Mouse (Mus musculus): ENCODE results near the gene Rsph3b. TPM values are rescaled to one million over a fixed set of nuclear protein-coding genes. Genes with fewer than 3 reads are reported as not detected.

Rsph3b gene
- polyA plus RNA-seq (2014; fragmentation: Illumina TruSeq; extraction: RNeasy Lipid Tissue Mini Kit (QIAGEN cat#74804); ENCODE audit: low replicate concordance), result 35.3 TPM

DNA sequence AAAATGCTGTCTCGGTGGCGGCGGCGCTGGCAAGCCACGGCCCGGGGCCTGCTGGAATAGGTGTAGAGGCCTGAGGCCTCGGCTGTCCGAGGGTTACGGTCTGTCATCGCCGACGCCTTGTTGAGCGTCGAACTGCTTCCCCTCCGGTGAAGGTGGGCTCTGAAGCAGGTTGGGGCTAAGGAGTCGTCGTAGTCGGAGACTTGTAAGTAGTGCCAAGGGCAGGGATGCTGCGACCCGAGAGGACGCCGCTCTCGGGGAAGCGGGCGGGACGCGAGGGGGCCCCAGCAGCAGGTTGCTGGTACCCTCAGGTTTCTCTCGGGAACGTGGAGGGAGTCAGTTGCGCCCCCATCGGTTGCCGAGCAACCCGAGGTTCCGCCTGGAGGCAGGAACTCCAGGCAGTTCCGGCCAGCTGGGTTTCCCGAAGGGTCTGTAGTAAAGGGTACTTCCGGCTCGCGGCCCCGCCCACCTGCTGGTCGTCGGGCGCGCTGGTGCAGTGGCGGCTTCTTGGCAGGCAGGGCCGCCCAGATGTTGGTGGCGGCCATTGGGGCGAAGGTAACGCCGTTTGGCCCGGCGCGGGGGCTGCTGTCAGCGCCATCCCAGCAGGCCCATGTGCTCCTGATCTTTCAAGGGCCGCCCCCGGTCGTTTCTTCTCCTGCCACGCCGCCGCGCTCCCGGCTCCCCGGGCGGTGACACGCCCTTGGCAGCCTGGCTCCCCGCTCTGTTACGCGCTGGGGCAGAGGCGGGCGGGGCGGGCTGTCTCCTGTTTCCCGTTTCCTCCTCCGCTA lies at the start of gene Rsph3b:
Rsph3b (minus strand) TSS at position 699 of the 785 bp plus-strand sequence.

DNA sequence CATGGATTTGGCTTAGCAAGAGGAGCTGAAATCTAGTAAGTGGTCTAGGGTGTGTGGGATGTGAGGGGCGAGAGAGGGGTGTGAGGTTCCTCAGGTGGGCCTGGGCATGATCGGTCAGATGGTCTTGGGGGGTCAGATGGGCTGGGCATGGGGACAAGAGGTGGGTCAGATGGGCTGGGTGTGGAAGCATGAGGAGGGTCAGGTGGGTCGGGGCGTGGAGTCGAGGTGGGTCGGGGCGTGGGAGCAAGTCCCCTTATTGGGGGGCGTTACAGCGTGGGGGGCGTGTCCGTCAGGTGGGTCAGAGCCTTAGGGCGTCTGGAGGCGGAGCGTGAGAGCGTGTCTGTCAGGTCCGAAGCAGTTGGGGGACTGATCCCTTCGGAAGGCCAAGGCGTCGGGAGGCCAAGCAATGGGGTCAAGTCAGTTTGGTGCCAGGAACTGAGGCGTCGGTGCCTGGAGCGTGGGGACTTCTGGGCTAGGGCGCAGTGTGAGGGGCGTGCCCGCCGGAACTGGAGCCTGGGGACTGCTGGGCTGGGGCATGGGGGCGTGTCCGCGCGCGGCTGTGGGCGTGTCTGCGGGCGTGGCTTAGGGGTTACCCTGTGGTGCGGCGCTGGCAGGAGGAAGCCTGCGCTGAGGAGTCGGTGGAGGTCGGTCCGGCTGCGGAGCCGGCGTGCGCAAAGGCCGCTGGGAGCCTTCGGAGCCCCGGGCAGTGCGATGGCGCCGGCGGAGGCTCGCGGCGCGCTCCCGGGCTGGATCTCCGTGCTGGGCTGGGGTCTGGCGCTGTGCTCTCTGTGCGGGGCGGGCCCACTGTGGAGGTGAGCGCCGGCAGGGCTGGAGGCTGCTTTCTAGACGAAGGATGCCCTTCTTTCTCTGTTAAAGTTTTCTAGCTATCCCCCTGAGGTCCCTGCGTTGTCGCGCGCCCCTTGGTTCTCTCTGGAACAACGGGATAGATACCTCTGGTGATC lies 30.1 kb upstream of the Rsph3b start, which contains the start of gene Gm49721:
Gm49721 (plus strand) TSS at position 618 of the 962 bp plus-strand sequence.

DNA sequence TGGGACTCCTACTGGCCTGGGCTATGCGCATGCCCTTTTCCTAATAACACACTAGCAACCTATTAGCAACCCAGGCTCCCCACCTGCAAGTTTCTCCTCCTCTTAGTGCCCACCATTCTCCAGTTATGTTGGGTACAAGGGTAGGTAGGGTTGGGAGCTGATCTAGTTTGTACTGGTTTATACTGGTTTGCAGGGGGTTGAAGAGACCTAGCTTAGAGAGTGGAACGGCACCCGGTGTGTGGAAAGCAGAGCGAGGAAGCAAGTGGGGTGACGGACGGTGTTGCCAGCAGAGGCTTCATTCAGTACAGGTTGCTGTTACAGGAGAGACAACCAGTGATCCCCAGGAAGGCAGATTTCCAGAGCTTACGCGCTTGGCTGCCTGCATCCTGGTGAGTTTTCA lies 21.9 kb upstream of the Rsph3b start, which contains the start of gene Rnaset2b:
Rnaset2b (plus strand) TSS at position 301 of the 400 bp plus-strand sequence.

DNA sequence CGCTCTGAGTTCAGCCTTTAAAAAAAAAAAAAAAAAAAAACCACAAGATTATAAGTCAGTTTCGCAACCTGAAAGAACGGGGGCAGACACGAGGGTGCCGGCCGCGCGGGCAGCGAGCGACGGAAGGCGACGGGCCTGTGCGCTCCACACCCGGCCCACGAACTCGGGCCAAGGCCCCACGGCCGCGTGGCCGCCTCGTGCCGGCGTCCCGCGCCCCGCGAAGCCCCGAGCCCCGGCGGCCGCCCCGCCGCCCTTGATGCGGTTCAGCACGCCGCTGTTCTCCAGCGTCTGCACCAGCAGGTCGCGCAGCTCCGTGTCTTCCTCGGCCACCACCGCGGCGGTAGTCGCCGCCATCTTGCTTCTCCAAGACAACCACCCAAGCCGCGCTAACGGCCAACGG lies 12.3 kb upstream of the Rsph3b start, which contains the start of gene Tagap1:
Tagap1 (minus strand) TSS at position 381 of the 400 bp plus-strand sequence.

Other genes starting within 250 kb of the Rsph3b start
- 345 TPM for gene Ezr, start 165.9 kb downstream of the Rsph3b start, polyA plus RNA-seq (2014; fragmentation: Illumina TruSeq; extraction: RNeasy Lipid Tissue Mini Kit (QIAGEN cat#74804); ENCODE audit: low replicate concordance)
- 7.7 TPM for gene Tagap1, start 12.5 kb upstream of the Rsph3b start, polyA plus RNA-seq (2014; fragmentation: Illumina TruSeq; extraction: RNeasy Lipid Tissue Mini Kit (QIAGEN cat#74804); ENCODE audit: low replicate concordance)
- gene Rnaset2b, start 22.0 kb upstream of the Rsph3b start, polyA plus RNA-seq (2014; fragmentation: Illumina TruSeq; extraction: RNeasy Lipid Tissue Mini Kit (QIAGEN cat#74804); ENCODE audit: low replicate concordance), result 210 TPM
- not detected for gene Gm49721, start 30.2 kb upstream of the Rsph3b start, polyA plus RNA-seq (2014; fragmentation: Illumina TruSeq; extraction: RNeasy Lipid Tissue Mini Kit (QIAGEN cat#74804); ENCODE audit: low replicate concordance)
- not detected for gene Gm1604a, start 76.9 kb upstream of the Rsph3b start, polyA plus RNA-seq (2014; fragmentation: Illumina TruSeq; extraction: RNeasy Lipid Tissue Mini Kit (QIAGEN cat#74804); ENCODE audit: low replicate concordance)
- gene Rps6ka2, start 221.4 kb upstream of the Rsph3b start, polyA plus RNA-seq (2014; fragmentation: Illumina TruSeq; extraction: RNeasy Lipid Tissue Mini Kit (QIAGEN cat#74804); ENCODE audit: low replicate concordance), result 0.30 TPM